Mouse (Mus musculus) ES-E14 (cell line): ENCODE data around the gene Mydgf.

ENCODE experiments used
- CHD2 ChIP-seq: IDR thresholded peaks from 2 replicates; pipeline ENCODE4 v1.6.1; 2014; ENCODE audit warnings: mild to moderate bottlenecking, low read depth, low read length, inconsistent platforms
- ZC3H11A ChIP-seq: IDR thresholded peaks from 2 replicates; pipeline ENCODE4 v1.6.1; 2012; ENCODE audit warnings: low read depth, mild to moderate bottlenecking, inconsistent platforms, low read length, borderline replicate concordance

DNA sequence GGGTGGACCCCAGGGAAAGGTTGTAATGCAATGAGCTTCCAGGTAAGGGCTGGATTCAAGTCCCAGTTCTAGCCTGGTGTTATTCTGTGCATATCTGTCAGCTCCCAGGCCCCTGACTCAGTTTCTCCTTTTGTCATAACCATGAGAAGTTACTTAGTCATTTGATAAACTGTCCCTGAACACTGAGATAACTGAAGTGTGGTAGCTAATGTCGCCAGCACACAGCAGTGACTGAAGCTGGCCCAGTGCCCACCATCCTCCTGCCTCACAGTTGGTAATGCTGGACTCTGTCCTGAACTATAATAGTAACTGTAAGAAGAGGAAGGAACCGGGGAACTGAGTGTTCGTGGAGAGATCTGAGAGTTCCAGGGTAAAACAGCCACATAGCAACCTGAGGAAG, 19.2 kb downstream of the Mydgf start:
- no peak for TF ChIP-seq CHD2
- no peak for TF ChIP-seq ZC3H11A
